Mouse (Mus musculus) layer of hippocampus, adult 2 months (tissue): ENCODE data around the gene Ccn1. TPM values are rescaled to one million over a fixed set of nuclear protein-coding genes. Genes with fewer than 3 reads are reported as not detected.

Experiments
- DNase-seq, 2 experiments: peaks; one replicate each; pipeline ENCODE4 v3.0.0; 2022; ENCODE audit warnings: low spot score in 2 of 2
- H3K27ac ChIP-seq: fragments of 200-600 bp; 2 replicates; pipeline ENCODE4 v1.8.1; 2022
- H3K4me3 ChIP-seq: fragments of 200-600 bp; 2 replicates; pipeline ENCODE4 v1.8.1; 2022; ENCODE audit warnings: mild to moderate bottlenecking
- CTCF ChIP-seq: fragments of 200-600 bp; conservative IDR thresholded peaks from 2 replicates; pipeline ENCODE4 v1.8.1; 2022; ENCODE audit warnings: antibody characterized with exemption, mild to moderate bottlenecking, moderate library complexity
- total RNA-seq, 2 experiments: library from RNA; stranded (reverse); gene quantifications; 2 replicates each; pipeline ENCODE4 v1.2.3; 2021

Gene Ccn1
- total RNA-seq, 2 experiments from 2014 or later: 3.6 to 4.0 TPM

DNA sequence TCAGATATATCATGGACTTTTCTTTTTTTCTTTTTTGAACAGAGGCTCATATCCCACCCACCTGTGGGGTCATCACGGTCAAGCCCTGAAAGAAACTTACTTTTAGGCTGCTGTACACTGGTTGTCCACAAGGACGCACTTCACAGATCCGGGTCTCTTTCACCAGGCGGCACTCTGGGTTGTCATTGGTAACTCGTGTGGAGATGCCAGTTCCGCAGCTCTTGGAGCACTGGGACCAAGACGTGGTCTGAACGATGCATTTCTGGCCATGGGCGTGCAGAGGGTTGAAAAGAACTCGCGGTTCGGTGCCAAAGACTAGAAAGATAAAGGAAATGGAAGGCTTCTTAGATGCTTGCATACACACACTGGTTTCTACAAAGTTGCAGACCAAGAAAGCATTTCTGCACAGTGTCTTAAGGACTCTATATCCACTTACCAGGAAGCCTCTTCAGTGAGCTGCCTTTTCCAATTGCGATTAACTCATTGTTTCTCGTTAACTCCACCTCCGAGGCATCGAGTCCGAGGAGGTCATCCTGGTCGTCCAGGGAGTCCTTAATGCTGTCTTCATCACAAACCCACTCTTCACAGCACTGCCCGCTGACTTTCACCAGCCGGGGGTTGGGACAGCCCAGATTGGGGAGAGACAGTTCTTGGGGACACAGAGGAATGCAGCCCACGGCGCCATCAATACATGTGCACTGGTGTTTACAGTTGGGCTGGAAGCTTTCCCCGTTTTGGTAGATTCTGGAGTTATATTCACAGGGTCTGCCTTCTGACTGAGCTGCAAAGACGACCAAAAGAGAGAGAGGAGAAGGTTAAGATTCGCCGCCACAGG, 1.5 kb downstream of the Ccn1 start:
- H3K27ac ChIP-seq: peak overlapping the region; percentile 77; the same call in 1 of the 2 replicates
- no peak for DNase-seq
- peak overlapping the region; percentile 56 for H3K4me3 ChIP-seq
- TF ChIP-seq CTCF: peak; percentile 69

- H3K27ac ChIP-seq: no peak overlapping the region
- H3K4me3 ChIP-seq: no peak overlapping the region
- no peak for DNase-seq
- TF ChIP-seq CTCF: no peak
Measured at GRCm38 (mm10) chr3:145647416-145647815, 2.4 kb downstream of the Ccn1 start.

GRCm38 (mm10) chr3:145646666-145647065, 3.1 kb downstream of the Ccn1 start:
- TF ChIP-seq CTCF: no peak
- no peak overlapping the region for H3K4me3 ChIP-seq
- no peak overlapping the region for H3K27ac ChIP-seq
- no peak for DNase-seq

DNA sequence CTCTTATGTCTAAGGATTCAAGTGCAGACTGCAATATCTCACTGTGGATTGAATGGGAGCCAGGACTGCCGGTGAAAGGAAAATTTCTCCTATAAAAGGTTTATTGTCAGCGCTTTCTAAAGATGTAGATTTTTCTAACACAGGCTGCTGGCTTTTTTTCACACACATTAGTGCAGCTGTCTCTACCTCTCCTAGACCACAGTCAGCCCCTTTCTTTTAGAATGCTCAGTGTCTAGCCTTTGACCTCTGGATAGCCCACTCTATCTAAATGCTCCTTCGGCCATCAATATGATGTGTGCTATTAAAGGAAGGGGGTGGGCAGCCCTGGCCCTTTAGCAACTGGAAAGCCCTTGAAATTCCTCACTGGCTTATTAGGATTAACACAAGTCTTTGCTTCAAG, 3.8 kb downstream of the Ccn1 start:
- TF ChIP-seq CTCF: no peak
- no peak for DNase-seq
- Histone ChIP-seq H3K27ac (no peak overlapping the region), H3K4me3 (no peak overlapping the region)

DNA sequence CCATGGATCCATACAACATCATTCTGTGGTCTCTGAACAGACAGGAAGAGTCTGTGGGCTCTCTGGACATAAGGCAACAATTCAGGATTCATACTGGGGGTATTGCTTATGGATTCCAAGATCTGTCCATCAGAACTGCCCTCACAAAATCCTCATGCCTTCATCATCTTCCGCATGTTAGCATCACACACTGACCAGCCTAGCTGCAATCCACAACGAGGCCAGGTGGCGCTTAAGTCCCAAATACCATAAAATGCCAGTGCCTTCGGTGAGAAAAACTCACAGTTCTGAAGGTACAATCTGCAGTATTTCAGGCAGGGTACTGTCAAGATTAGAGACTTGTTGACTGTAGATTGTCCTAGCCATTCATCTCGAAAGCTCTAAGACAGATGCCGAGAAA, 4.3 kb downstream of the Ccn1 start:
- no peak for TF ChIP-seq CTCF
- DNase-seq: no peak
- H3K27ac ChIP-seq: no peak overlapping the region
- H3K4me3 ChIP-seq: no peak overlapping the region

- Histone ChIP-seq H3K27ac (no peak overlapping the region), H3K4me3 (no peak overlapping the region)
- TF ChIP-seq CTCF: no peak
- no peak for DNase-seq
Measured at GRCm38 (mm10) chr3:145642861-145643260, 6.9 kb downstream of the Ccn1 start.

- Histone ChIP-seq H3K27ac (no peak overlapping the region), H3K4me3 (no peak overlapping the region)
- no peak for TF ChIP-seq CTCF
- DNase-seq: no peak
Measured at GRCm38 (mm10) chr3:145641878-145642277, 7.9 kb downstream of the Ccn1 start.

GRCm38 (mm10) chr3:145641036-145641685, 8.6 kb downstream of the Ccn1 start:
- no peak for TF ChIP-seq CTCF
- Histone ChIP-seq H3K27ac (no peak overlapping the region), H3K4me3 (no peak overlapping the region)
- no peak for DNase-seq

DNA sequence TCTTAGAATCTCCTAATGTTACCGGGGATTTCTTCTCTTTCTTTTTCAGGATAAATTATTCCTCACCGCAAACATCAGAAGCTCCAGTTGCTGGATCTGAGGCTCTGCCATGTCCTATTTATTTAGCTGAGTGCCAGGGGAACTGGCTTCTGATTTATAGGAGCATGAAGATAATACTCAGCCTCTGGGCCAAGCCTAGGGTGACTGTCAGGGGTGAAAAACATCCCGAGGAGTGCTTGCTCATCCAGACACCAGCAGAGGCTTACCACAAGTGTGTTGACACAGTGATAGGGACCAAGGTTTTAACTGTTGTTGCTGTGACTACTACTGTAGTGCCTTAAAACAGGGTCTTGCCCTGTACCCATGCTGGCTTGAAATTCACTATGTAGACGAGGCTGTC, 9.2 kb downstream of the Ccn1 start:
- H3K4me3 ChIP-seq: no peak overlapping the region
- no peak for DNase-seq
- H3K27ac ChIP-seq: no peak overlapping the region
- TF ChIP-seq CTCF: no peak

- DNase-seq: no peak
- no peak for TF ChIP-seq CTCF
Measured at GRCm38 (mm10) chr3:145640170-145640569, 9.6 kb downstream of the Ccn1 start.

GRCm38 (mm10) chr3:145634002-145634710, 15.6 kb downstream of the Ccn1 start:
- no peak overlapping the region for H3K27ac ChIP-seq
- H3K4me3 ChIP-seq: no peak overlapping the region
- no peak for TF ChIP-seq CTCF
- no peak for DNase-seq

More at GRCm38 (mm10) chr3:145640170-145640569, 9.6 kb downstream of the Ccn1 start:
- Histone ChIP-seq H3K27ac (no peak overlapping the region), H3K4me3 (no peak overlapping the region)

DNA sequence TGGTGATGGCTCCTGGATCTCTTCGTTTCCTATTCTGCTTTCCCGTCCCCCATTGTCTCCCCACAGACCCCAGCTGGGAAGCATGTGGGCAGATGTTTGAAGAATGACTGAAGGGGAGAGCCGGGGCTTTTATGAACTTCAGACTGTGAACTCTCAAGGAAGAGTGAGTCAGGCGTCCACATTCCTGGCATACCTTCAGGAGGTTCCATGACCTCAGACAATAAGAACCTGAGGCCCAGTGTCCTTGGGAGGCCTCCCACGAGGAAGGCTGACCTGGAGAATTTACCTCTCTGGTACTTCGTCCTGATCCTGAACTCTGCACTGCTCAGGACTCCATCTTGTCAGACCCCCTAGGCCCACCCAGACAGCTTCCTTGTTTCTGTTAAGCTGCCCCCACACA, 16.9 kb downstream of the Ccn1 start:
- Histone ChIP-seq H3K4me3 (no peak overlapping the region), H3K27ac (no peak overlapping the region)
- TF ChIP-seq CTCF: no peak
- DNase-seq: no peak

DNA sequence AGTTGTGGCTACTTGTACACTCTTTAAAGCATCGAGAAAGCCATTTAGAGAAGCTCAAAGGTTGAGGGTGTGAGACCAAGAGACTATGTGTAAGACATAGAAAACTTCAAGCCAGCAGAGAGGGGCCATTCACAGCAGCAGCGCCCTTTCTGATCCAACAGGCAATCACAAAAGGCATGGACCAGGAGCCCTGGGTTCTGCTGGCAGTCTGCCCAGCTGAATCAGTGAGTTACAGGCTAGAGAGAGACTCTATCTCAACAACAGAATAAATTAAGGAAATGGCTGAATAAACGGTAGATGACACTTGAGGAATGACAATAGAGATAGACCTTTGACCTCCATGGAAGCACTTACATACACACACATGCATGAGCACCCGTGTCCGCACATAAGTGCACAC, 21.1 kb downstream of the Ccn1 start:
- DNase-seq: no peak
- Histone ChIP-seq H3K4me3 (no peak overlapping the region), H3K27ac (no peak overlapping the region)
- TF ChIP-seq CTCF: no peak
